Mouse (Mus musculus) limb, embryonic 15.5 days (tissue): ENCODE measurements around the gene Heatr5b. TPM values are rescaled to one million over a fixed set of nuclear protein-coding genes. Genes with fewer than 3 reads are reported as not detected.
"Not testable (repeated sequence)": the region's sequence is repeated elsewhere in the genome, so short reads cannot be mapped to it uniquely, and the experiment has no call there.

Source experiments
- ATAC-seq: fragments of 200-750 bp; cut with Nextera tagmentation; 2 replicates; pipeline ENCODE4 v1.8.0; 2017; ENCODE audit warnings: low read depth, moderate TSS enrichment; ENCODE audit not compliant: insufficient number of reproducible peaks, low FRiP score, low TSS enrichment
- H3K27ac ChIP-seq: fragments of 300-500 bp; sonication (generic); 2 replicates; pipeline ENCODE4 v1.5.1; 2015; ENCODE audit warnings: moderate library complexity, mild to moderate bottlenecking, inconsistent platforms
- H3K27me3 ChIP-seq: fragments of 300-500 bp; sonication (generic); 2 replicates; pipeline ENCODE4 v1.6.1; 2015; ENCODE audit warnings: inconsistent platforms
- H3K36me3 ChIP-seq: fragments of 300-500 bp; sonication (generic); 2 replicates; pipeline ENCODE4 v1.6.1; 2015; ENCODE audit warnings: inconsistent platforms
- H3K4me1 ChIP-seq: fragments of 300-500 bp; sonication (generic); 2 replicates; pipeline ENCODE4 v1.6.1; 2015; ENCODE audit warnings: inconsistent platforms
- H3K4me2 ChIP-seq: fragments of 300-500 bp; sonication (generic); 2 replicates; pipeline ENCODE4 v1.6.1; 2015; ENCODE audit warnings: mild to moderate bottlenecking, inconsistent platforms
- H3K4me3 ChIP-seq: fragments of 300-500 bp; sonication (generic); 2 replicates; pipeline ENCODE4 v1.5.1; 2015; ENCODE audit warnings: mild to moderate bottlenecking, inconsistent platforms
- H3K9ac ChIP-seq: fragments of 300-500 bp; sonication (generic); 2 replicates; pipeline ENCODE4 v1.6.1; 2015; ENCODE audit warnings: inconsistent platforms
- H3K9me3 ChIP-seq: fragments of 300-500 bp; sonication (generic); 2 replicates; pipeline ENCODE4 v1.6.1; 2016; ENCODE audit warnings: inconsistent platforms
- WGBS: fragments of 180-500 bp; shearing (Covaris S2); methylation state at CpG from one replicate; pipeline ENCODE4 v1.1.7; 2015; 5-methylcytosine and 5-hydroxymethylcytosine counted together
- polyA plus RNA-seq: library from polyadenylated mRNA; unstranded; fragments of >200 nt; fragmentation: Nextera tagmentation; extraction: Ambion mirVana; gene quantifications from 2 replicates; pipeline ENCODE4 v1.2.1, GENCODE M21; 2015

Heatr5b gene
- polyA plus RNA-seq, 1 experiment from 2014 or later = 12.0 TPM

GRCm38 (mm10) chr17:78797222-78797621 is 37.9 kb downstream of the Heatr5b start:
- WGBS = 88% methylated on average over 1 of the region's 1 CpGs
- no peaks in the 10 kb centered on the region for H3K9me3 ChIP-seq
- H3K4me1 ChIP-seq = no peaks in the 10 kb centered on the region
- H3K27ac ChIP-seq = no peak overlapping the region
- no peak for ATAC-seq
- no peak overlapping the region for H3K4me2 ChIP-seq
- peaks cover 50% of the 10 kb centered on the region for H3K36me3 ChIP-seq
- H3K4me3 ChIP-seq = no peak overlapping the region
- no peaks in the 10 kb centered on the region for H3K27me3 ChIP-seq
- no peak overlapping the region for H3K9ac ChIP-seq

- WGBS = 83% methylated on average over 5 of the region's 5 CpGs
- H3K4me1 ChIP-seq = no peaks in the 10 kb centered on the region
- no peak for ATAC-seq
- no peak overlapping the region for H3K27ac ChIP-seq
- H3K9me3 ChIP-seq = no peaks in the 10 kb centered on the region
- H3K36me3 ChIP-seq = peaks cover 42% of the 10 kb centered on the region
- H3K27me3 ChIP-seq = no peaks in the 10 kb centered on the region
- no peak overlapping the region for H3K4me2 ChIP-seq
- no peak overlapping the region for H3K9ac ChIP-seq
- no peak overlapping the region for H3K4me3 ChIP-seq
These were observed 40.8 kb downstream of the Heatr5b start for GRCm38 (mm10) chr17:78794390-78794789.

GRCm38 (mm10) chr17:78792122-78792521 is 43.0 kb downstream of the Heatr5b start:
- no peaks in the 10 kb centered on the region for H3K27me3 ChIP-seq
- no peaks in the 10 kb centered on the region for H3K9me3 ChIP-seq
- 70% methylated on average over 3 of the region's 3 CpGs for WGBS
- no peak overlapping the region for H3K4me2 ChIP-seq
- H3K36me3 ChIP-seq = peaks cover 34% of the 10 kb centered on the region
- no peak overlapping the region for H3K4me3 ChIP-seq
- H3K9ac ChIP-seq = no peak overlapping the region
- no peak overlapping the region for H3K27ac ChIP-seq
- no peaks in the 10 kb centered on the region for H3K4me1 ChIP-seq
- ATAC-seq = no peak

- Histone ChIP-seq H3K4me2 (no peak overlapping the region), H3K9ac (no peak overlapping the region), H3K27ac (no peak overlapping the region), H3K9me3 (no peaks in the 10 kb centered on the region), H3K27me3 (no peaks in the 10 kb centered on the region), H3K4me1 (no peaks in the 10 kb centered on the region), H3K36me3 (peaks cover 34% of the 10 kb centered on the region), H3K4me3 (no peak overlapping the region)
- no peak for ATAC-seq
- 94% methylated on average over 3 of the region's 3 CpGs for WGBS
These were observed 43.5 kb downstream of the Heatr5b start for GRCm38 (mm10) chr17:78791690-78792070.

GRCm38 (mm10) chr17:78791068-78791689 is 44.0 kb downstream of the Heatr5b start:
- WGBS = 84% methylated on average over 7 of the region's 7 CpGs
- Histone ChIP-seq H3K27ac (no peak overlapping the region), H3K4me3 (no peak overlapping the region), H3K9me3 (no peaks in the 10 kb centered on the region), H3K27me3 (no peaks in the 10 kb centered on the region), H3K36me3 (peaks cover 30% of the 10 kb centered on the region), H3K9ac (no peak overlapping the region), H3K4me1 (no peaks in the 10 kb centered on the region), H3K4me2 (no peak overlapping the region)
- ATAC-seq = no peak

- 76% methylated on average over 3 of the region's 3 CpGs for WGBS
- H3K4me2 ChIP-seq, H3K4me3 ChIP-seq, H3K9ac ChIP-seq, H3K9me3 ChIP-seq, H3K4me1 ChIP-seq, H3K27ac ChIP-seq, H3K27me3 ChIP-seq, ATAC-seq: not testable (repeated sequence)
- peaks cover 26% of the 10 kb centered on the region for H3K36me3 ChIP-seq
These were observed 46.9 kb downstream of the Heatr5b start for GRCm38 (mm10) chr17:78788273-78788672.

GRCm38 (mm10) chr17:78778765-78779164 is 56.4 kb downstream of the Heatr5b start:
- H3K4me2 ChIP-seq = no peak overlapping the region
- no peaks in the 10 kb centered on the region for H3K9me3 ChIP-seq
- no peak for ATAC-seq
- H3K27ac ChIP-seq = no peak overlapping the region
- WGBS = 98% methylated on average over 1 of the region's 1 CpGs
- no peaks in the 10 kb centered on the region for H3K27me3 ChIP-seq
- H3K4me3 ChIP-seq = no peak overlapping the region
- H3K9ac ChIP-seq = no peak overlapping the region
- H3K4me1 ChIP-seq = no peaks in the 10 kb centered on the region
- H3K36me3 ChIP-seq = peaks cover 25% of the 10 kb centered on the region; the same call in 1 of the 2 replicates

GRCm38 (mm10) chr17:78772317-78772716 is 62.8 kb downstream of the Heatr5b start:
- WGBS = 95% methylated on average over 2 of the region's 2 CpGs
- Histone ChIP-seq H3K36me3 (peaks cover 44% of the 10 kb centered on the region), H3K27ac (no peak overlapping the region), H3K9ac (no peak overlapping the region), H3K9me3 (no peaks in the 10 kb centered on the region), H3K27me3 (no peaks in the 10 kb centered on the region), H3K4me3 (no peak overlapping the region), H3K4me1 (no peaks in the 10 kb centered on the region), H3K4me2 (no peak overlapping the region)
- ATAC-seq = no peak

GRCm38 (mm10) chr17:78770932-78771331 is 64.2 kb downstream of the Heatr5b start:
- Histone ChIP-seq H3K9ac (no peak overlapping the region), H3K4me3 (no peak overlapping the region), H3K9me3 (no peaks in the 10 kb centered on the region), H3K27ac (no peak overlapping the region), H3K27me3 (no peaks in the 10 kb centered on the region), H3K4me1 (no peaks in the 10 kb centered on the region), H3K36me3 (peaks cover 42% of the 10 kb centered on the region), H3K4me2 (no peak overlapping the region)
- no peak for ATAC-seq
- 76% methylated on average over 7 of the region's 7 CpGs for WGBS

- Histone ChIP-seq H3K4me3 (no peak overlapping the region), H3K4me2 (no peak overlapping the region), H3K9me3 (no peaks in the 10 kb centered on the region), H3K4me1 (no peaks in the 10 kb centered on the region), H3K36me3 (peaks cover 54% of the 10 kb centered on the region), H3K9ac (no peak overlapping the region), H3K27me3 (no peaks in the 10 kb centered on the region), H3K27ac (no peak overlapping the region)
- no peak for ATAC-seq
- 79% methylated on average over 3 of the region's 3 CpGs for WGBS
These were observed 65.8 kb downstream of the Heatr5b start for GRCm38 (mm10) chr17:78769341-78769740.

GRCm38 (mm10) chr17:78768937-78769336 is 66.2 kb downstream of the Heatr5b start:
- H3K4me1 ChIP-seq = no peaks in the 10 kb centered on the region
- no peak overlapping the region for H3K4me2 ChIP-seq
- H3K9ac ChIP-seq = no peak overlapping the region
- H3K4me3 ChIP-seq = no peak overlapping the region
- no peaks in the 10 kb centered on the region for H3K27me3 ChIP-seq
- ATAC-seq = no peak
- no peak overlapping the region for H3K27ac ChIP-seq
- H3K36me3 ChIP-seq = peaks cover 58% of the 10 kb centered on the region
- 69% methylated on average over 2 of the region's 2 CpGs for WGBS
- no peaks in the 10 kb centered on the region for H3K9me3 ChIP-seq

GRCm38 (mm10) chr17:78767546-78767945 is 67.6 kb downstream of the Heatr5b start:
- Histone ChIP-seq H3K9me3 (no peaks in the 10 kb centered on the region), H3K4me1 (no peaks in the 10 kb centered on the region), H3K4me2 (no peak overlapping the region), H3K27ac (no peak overlapping the region), H3K4me3 (no peak overlapping the region), H3K27me3 (no peaks in the 10 kb centered on the region), H3K36me3 (peaks cover 53% of the 10 kb centered on the region), H3K9ac (no peak overlapping the region)
- no peak for ATAC-seq
- WGBS = 73% methylated on average over 8 of the region's 8 CpGs

- no peaks in the 10 kb centered on the region for H3K4me1 ChIP-seq
- no peaks in the 10 kb centered on the region for H3K27me3 ChIP-seq
- WGBS = 84% methylated on average over 7 of the region's 7 CpGs
- peaks cover 51% of the 10 kb centered on the region for H3K36me3 ChIP-seq
- no peak overlapping the region for H3K4me2 ChIP-seq
- no peak for ATAC-seq
- no peak overlapping the region for H3K9ac ChIP-seq
- H3K9me3 ChIP-seq = no peaks in the 10 kb centered on the region
- no peak overlapping the region for H3K4me3 ChIP-seq
- no peak overlapping the region for H3K27ac ChIP-seq
These were observed 69.1 kb downstream of the Heatr5b start for GRCm38 (mm10) chr17:78766084-78766483.
